Mouse (Mus musculus) liver, embryonic 15.5 days (tissue): ENCODE measurements around the gene Taok3. TPM values are rescaled to one million over a fixed set of nuclear protein-coding genes. Genes with fewer than 3 reads are reported as not detected.
A peak's percentile ranks its signal among the peaks of the same experiment; 100 is the strongest.

Source experiments
- ATAC-seq: fragments of 200-750 bp; cut with Nextera tagmentation; 2 replicates; pipeline ENCODE4 v1.8.0; 2017; ENCODE audit warnings: moderate number of reproducible peaks, mild to moderate bottlenecking, moderate library complexity; ENCODE audit not compliant: insufficient read depth
- H3K27ac ChIP-seq: fragments of 300-500 bp; sonication (generic); replicated peaks from 2 replicates; pipeline ENCODE4 v1.5.1; 2015; ENCODE audit warnings: mild to moderate bottlenecking, inconsistent platforms
- H3K27me3 ChIP-seq: fragments of 300-500 bp; sonication (generic); 2 replicates; pipeline ENCODE4 v1.6.1; 2015; ENCODE audit warnings: mild to moderate bottlenecking, inconsistent platforms
- H3K36me3 ChIP-seq: fragments of 300-500 bp; sonication (generic); replicated peaks from 2 replicates; pipeline ENCODE4 v1.6.1; 2015; ENCODE audit warnings: moderate library complexity, mild to moderate bottlenecking, inconsistent platforms
- H3K4me1 ChIP-seq: fragments of 300-500 bp; sonication (generic); replicated peaks from 2 replicates; pipeline ENCODE4 v1.6.1; 2015; ENCODE audit warnings: inconsistent platforms
- H3K4me2 ChIP-seq: fragments of 300-500 bp; sonication (generic); 2 replicates; pipeline ENCODE4 v1.6.1; 2015; ENCODE audit warnings: moderate library complexity, mild to moderate bottlenecking, inconsistent platforms
- H3K4me3 ChIP-seq: fragments of 300-500 bp; sonication (generic); replicated peaks from 2 replicates; pipeline ENCODE4 v1.5.1; 2015; ENCODE audit warnings: mild to moderate bottlenecking, inconsistent platforms
- H3K9ac ChIP-seq: fragments of 300-500 bp; sonication (generic); 2 replicates; pipeline ENCODE4 v1.6.1; 2015; ENCODE audit warnings: moderate library complexity, mild to moderate bottlenecking, inconsistent platforms
- H3K9me3 ChIP-seq: fragments of 300-500 bp; sonication (generic); replicated peaks from 2 replicates; pipeline ENCODE4 v1.6.1; 2016; ENCODE audit warnings: inconsistent platforms
- WGBS: fragments of 180-500 bp; shearing (Covaris S2); methylation state at CpG from one replicate; pipeline ENCODE4 v1.1.7; 2015; ENCODE audit warnings: mixed read lengths; ENCODE audit not compliant: insufficient replicate concordance; 5-methylcytosine and 5-hydroxymethylcytosine counted together
- polyA plus RNA-seq: library from polyadenylated mRNA; unstranded; fragments of >200 nt; fragmentation: Nextera tagmentation; extraction: Ambion mirVana; gene quantifications from 2 replicates; pipeline ENCODE4 v1.2.1, GENCODE M21; 2015

The Taok3 gene
- polyA plus RNA-seq, 1 experiment from 2014 or later = 42.5 TPM

GRCm38 (mm10) chr5:117133446-117134065, 13.6 kb downstream of the Taok3 start:
- Histone ChIP-seq H3K9me3 (no peaks in the 10 kb centered on the region), H3K4me1 (peaks cover 77% of the 10 kb centered on the region), H3K27me3 (no peaks in the 10 kb centered on the region), H3K36me3 (0 out of 2 replicates have a peak, but pooled peaks cover 8% of the 10 kb centered on the region), H3K4me2 (peak overlapping the region; percentile 75), H3K9ac (peak overlapping the region; percentile 62), H3K4me3 (peak overlapping the region; percentile 61), H3K27ac (peak overlapping the region; percentile 94)
- peak; percentile 79 for ATAC-seq
- WGBS = 11% methylated on average over 17 of the region's 17 CpGs

GRCm38 (mm10) chr5:117134066-117134888, 14.3 kb downstream of the Taok3 start:
- WGBS = 5% methylated on average over 19 of the region's 19 CpGs
- Histone ChIP-seq H3K4me1 (peaks cover 84% of the 10 kb centered on the region), H3K4me3 (peak overlapping the region; percentile 61)

GRCm38 (mm10) chr5:117134889-117135456, 15.0 kb downstream of the Taok3 start:
- H3K36me3 ChIP-seq = 0 out of 2 replicates have a peak, but pooled peaks cover 11% of the 10 kb centered on the region
- H3K27ac ChIP-seq = peak overlapping the region; percentile 94
- no peak for ATAC-seq
- peaks cover 91% of the 10 kb centered on the region for H3K4me1 ChIP-seq
- WGBS = 18% methylated on average over 3 of the region's 3 CpGs
- H3K9me3 ChIP-seq = no peaks in the 10 kb centered on the region
- H3K4me2 ChIP-seq = peak overlapping the region; percentile 75
- H3K27me3 ChIP-seq = no peaks in the 10 kb centered on the region
- H3K4me3 ChIP-seq = peak overlapping the region; percentile 61
- H3K9ac ChIP-seq = peak overlapping the region; percentile 62

More at GRCm38 (mm10) chr5:117134066-117134888, 14.3 kb downstream of the Taok3 start:
- Histone ChIP-seq H3K27me3 (no peaks in the 10 kb centered on the region), H3K4me2 (peak overlapping the region; percentile 75), H3K27ac (peak overlapping the region; percentile 94), H3K36me3 (0 out of 2 replicates have a peak, but pooled peaks cover 9% of the 10 kb centered on the region), H3K9me3 (no peaks in the 10 kb centered on the region), H3K9ac (peak overlapping the region; percentile 62)
- ATAC-seq = peak; percentile 38

DNA sequence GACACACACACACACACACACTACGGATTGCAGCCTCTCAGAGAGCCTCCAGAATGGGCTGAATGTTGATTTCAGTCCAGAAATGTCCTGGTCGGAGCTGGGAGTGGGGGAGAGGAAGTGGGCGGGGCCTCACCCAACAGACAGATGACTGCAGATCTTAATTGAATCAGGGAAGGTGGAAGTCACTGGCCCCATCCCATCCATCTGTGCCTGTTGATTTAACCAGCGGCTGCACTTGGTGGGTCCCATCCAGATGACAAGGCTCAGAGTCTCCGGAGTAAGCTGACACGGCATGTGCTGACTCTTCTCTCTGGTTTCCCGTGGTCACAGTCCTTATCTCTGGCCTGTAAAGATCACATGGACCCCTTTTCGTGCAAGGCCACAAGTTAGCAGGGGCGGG, 15.9 kb downstream of the Taok3 start:
- H3K4me3 ChIP-seq = peak overlapping the region; percentile 61
- peaks cover 96% of the 10 kb centered on the region for H3K4me1 ChIP-seq
- whole genome bisulfite sequencing = 2% methylated on average over 9 of the region's 9 CpGs
- no peaks in the 10 kb centered on the region for H3K27me3 ChIP-seq
- H3K4me2 ChIP-seq = peak overlapping the region; percentile 75
- 0 out of 2 replicates have a peak, but pooled peaks cover 3% of the 10 kb centered on the region for H3K36me3 ChIP-seq
- peak; percentile 2; the same call in 1 of the 2 replicates for ATAC-seq
- H3K9ac ChIP-seq = peak overlapping the region; percentile 62
- H3K9me3 ChIP-seq = no peaks in the 10 kb centered on the region
- H3K27ac ChIP-seq = peak overlapping the region; percentile 94

DNA sequence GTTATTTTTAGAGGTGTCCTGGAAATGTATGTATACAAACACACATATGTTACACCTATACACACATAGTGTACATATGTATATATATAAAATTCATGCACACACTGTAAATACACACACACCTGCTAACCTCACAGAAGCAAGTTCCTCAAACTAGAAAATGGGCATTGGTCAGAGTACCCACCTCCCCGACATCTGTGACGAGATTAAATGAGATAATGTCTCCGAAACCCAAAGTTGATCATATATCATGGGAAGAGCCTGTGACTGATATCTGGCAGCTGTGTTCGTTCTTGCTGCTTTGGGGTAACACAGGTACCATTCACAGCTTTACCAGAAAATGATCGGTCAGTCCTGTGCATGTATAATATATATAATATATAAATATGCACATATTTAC, 16.6 kb downstream of the Taok3 start:
- ATAC-seq = no peak
- Histone ChIP-seq H3K36me3 (peaks cover 7% of the 10 kb centered on the region), H3K4me1 (peaks cover 97% of the 10 kb centered on the region), H3K27me3 (no peaks in the 10 kb centered on the region), H3K4me2 (peak overlapping the region; percentile 75), H3K9me3 (no peaks in the 10 kb centered on the region), H3K4me3 (peak overlapping the region; percentile 61), H3K27ac (peak overlapping the region; percentile 94), H3K9ac (peak overlapping the region; percentile 59; the same call in 1 of the 2 replicates)
- 26% methylated on average over 5 of the region's 5 CpGs for WGBS

- H3K36me3 ChIP-seq = peaks cover 7% of the 10 kb centered on the region
- H3K9ac ChIP-seq = peak overlapping the region; percentile 59
- H3K4me3 ChIP-seq = peak overlapping the region; percentile 61
- H3K4me2 ChIP-seq = peak overlapping the region; percentile 75
- no peak for ATAC-seq
- 34% methylated on average over 10 of the region's 10 CpGs for WGBS
- peak overlapping the region; percentile 94 for H3K27ac ChIP-seq
- H3K27me3 ChIP-seq = no peaks in the 10 kb centered on the region
- no peaks in the 10 kb centered on the region for H3K9me3 ChIP-seq
- H3K4me1 ChIP-seq = peaks cover 98% of the 10 kb centered on the region
Observed at GRCm38 (mm10) chr5:117137011-117137410, 17.1 kb downstream of the Taok3 start.

DNA sequence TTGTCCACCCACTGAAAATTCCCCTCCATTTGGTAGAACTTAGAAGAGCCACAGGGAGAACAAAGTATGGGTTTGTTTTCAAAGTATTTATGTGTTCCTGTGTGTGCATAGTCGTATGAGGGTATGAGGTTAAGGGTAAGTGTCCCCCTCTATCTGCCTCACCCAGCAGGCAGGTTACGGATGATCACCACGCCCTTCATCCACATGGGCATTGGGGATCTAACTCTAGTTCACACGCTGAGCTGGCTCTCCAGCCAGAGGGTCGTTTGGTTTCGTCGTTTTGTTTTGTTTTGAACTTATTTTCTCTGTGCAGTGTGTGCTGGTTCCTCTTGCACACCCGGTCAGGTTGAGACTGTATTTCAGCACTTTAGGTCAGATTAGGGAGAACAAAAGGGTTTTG, 17.7 kb downstream of the Taok3 start:
- Histone ChIP-seq H3K9me3 (no peaks in the 10 kb centered on the region), H3K9ac (peak overlapping the region; percentile 59), H3K4me1 (peaks cover 98% of the 10 kb centered on the region), H3K36me3 (peaks cover 7% of the 10 kb centered on the region), H3K4me2 (peak overlapping the region; percentile 75), H3K27me3 (no peaks in the 10 kb centered on the region), H3K27ac (peak overlapping the region; percentile 94), H3K4me3 (peak overlapping the region; percentile 61)
- 21% methylated on average over 8 of the region's 8 CpGs for WGBS
- peak; percentile 50 for ATAC-seq

DNA sequence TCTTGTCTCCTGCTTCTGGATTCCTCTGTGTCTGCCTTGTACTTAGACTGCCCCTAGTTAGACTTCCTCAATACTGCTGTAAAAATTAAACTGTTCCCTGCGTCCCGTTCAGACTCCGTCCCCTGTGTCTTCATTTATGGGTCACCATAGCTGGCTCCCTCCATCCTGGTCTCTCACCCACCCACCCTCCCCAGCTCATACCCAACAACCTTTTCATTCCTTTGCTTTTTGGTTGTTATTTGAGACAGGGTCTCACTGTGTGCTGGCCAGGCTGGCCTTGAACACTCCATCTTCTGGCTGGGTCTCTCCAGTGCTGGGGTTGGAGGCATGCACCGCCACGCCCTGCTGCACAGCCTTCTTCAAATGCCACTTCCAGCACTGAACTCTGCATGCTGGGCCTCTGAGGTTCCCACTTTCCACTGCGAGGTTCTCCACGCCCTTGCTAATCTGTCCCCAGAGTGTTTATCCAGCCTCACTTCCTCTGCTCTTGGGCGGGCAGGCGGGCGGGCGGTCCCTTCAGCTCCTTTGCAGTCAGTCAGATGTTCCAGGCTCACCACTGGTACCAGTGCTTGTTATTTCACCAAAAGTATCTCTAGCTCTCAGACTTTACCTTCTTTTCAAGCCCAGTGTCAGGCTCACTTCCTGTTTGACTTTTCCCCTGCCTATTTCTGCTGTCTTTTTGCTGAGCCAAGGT, 18.5 kb downstream of the Taok3 start:
- no peaks in the 10 kb centered on the region for H3K9me3 ChIP-seq
- no peaks in the 10 kb centered on the region for H3K27me3 ChIP-seq
- peaks cover 96% of the 10 kb centered on the region for H3K4me1 ChIP-seq
- H3K27ac ChIP-seq = peak overlapping the region; percentile 94
- ATAC-seq = peak; percentile 82
- peaks cover 13% of the 10 kb centered on the region for H3K36me3 ChIP-seq
- H3K4me2 ChIP-seq = peak overlapping the region; percentile 75
- H3K4me3 ChIP-seq = peak overlapping the region; percentile 61
- 16% methylated on average over 11 of the region's 11 CpGs for WGBS
- peak overlapping the region; percentile 59 for H3K9ac ChIP-seq

GRCm38 (mm10) chr5:117139822-117140221, 19.9 kb downstream of the Taok3 start:
- Histone ChIP-seq H3K27me3 (no peaks in the 10 kb centered on the region), H3K4me3 (no peak overlapping the region), H3K27ac (peak overlapping the region; percentile 94), H3K36me3 (peaks cover 23% of the 10 kb centered on the region), H3K9me3 (no peaks in the 10 kb centered on the region), H3K9ac (0 out of 2 replicates have a peak overlapping the region, but pooled peaks have one; percentile 9), H3K4me1 (peaks cover 96% of the 10 kb centered on the region), H3K4me2 (peak overlapping the region; percentile 44)
- ATAC-seq = no peak
- WGBS = 53% methylated on average over 8 of the region's 8 CpGs

DNA sequence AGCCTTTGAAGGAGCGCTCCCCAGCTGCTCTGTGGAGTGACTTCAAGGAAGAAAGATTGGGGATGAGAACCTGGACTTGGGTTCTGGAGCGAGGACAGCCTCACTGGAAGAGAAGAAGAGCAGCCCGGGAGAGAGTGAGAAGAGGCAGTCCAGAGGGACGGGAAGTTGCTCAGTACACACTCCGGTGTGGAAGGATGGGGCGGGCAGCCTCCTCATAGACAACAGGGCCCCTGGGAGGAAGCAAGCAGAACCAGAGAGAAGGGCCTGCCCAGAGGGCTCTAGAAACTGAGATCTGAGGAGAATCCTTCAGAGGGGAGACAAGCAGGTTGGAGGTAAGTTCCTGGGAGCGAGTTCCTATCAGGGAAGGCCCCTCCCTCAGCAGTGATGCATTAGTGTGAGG, 20.4 kb downstream of the Taok3 start:
- WGBS = 45% methylated on average over 7 of the region's 7 CpGs
- Histone ChIP-seq H3K4me2 (peak overlapping the region; percentile 44), H3K36me3 (peaks cover 28% of the 10 kb centered on the region), H3K4me3 (no peak overlapping the region), H3K9ac (0 out of 2 replicates have a peak overlapping the region, but pooled peaks have one; percentile 9), H3K27me3 (no peaks in the 10 kb centered on the region), H3K4me1 (peaks cover 95% of the 10 kb centered on the region), H3K9me3 (no peaks in the 10 kb centered on the region), H3K27ac (peak overlapping the region; percentile 94)
- ATAC-seq = no peak
